Mouse (Mus musculus) cerebellum, adult 9-11 months (tissue): ENCODE measurements around the gene Hdac4.
A peak's percentile ranks its signal among the peaks of the same experiment; 100 is the strongest.

ENCODE experiments used
- DNase-seq: peaks from one replicate; pipeline ENCODE4 v3.0.0; 2022

Gene Hdac4

GRCm38 (mm10) chr1:92015938-92016672 is 179.4 kb downstream of the Hdac4 start:
- DNase-seq = no peak

DNA sequence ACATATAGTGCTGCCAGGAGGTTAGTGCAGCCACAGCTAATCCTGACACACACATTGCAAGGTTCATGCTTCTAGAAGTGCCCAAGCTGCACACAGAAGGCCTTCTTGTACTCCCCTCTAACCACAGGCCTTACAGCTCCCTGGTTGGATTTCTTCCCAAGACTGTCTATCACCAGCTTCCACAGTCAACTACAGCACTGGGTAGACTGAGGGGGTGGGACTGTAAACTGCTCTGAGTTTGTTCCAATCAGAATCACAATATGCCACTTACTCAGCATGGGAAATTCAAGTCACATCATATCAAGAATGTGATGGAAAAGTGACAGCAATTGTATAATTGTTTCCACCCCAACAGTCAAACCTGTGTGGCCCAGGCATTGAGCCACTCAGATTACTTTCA is 180.2 kb downstream of the Hdac4 start:
- DNase-seq = no peak

DNA sequence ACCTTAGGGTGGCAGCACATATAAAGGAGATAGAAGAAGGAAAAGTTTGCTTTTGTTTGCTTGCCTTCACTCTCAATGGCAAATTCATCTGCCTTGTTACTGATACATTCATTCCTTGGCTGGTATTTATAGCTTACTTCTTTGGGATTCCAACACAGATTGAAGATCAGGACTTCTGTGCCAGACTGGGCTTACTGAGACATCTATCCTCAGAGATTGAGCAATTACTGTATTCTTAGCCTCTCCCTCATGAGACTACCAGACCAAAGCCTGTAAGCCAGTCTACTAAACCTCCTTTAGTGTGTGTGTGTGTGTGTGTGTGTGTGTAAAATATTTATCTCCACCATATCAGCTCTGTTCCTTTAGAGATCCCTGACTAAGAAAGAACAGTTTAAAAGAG is 181.0 kb downstream of the Hdac4 start:
- no peak for DNase-seq

- DNase-seq = no peak
These were observed 188.8 kb downstream of the Hdac4 start for GRCm38 (mm10) chr1:92006666-92007065.

GRCm38 (mm10) chr1:92005617-92005940 is 189.9 kb downstream of the Hdac4 start:
- DNase-seq = no peak

GRCm38 (mm10) chr1:92004906-92005616 is 190.4 kb downstream of the Hdac4 start:
- no peak for DNase-seq

DNA sequence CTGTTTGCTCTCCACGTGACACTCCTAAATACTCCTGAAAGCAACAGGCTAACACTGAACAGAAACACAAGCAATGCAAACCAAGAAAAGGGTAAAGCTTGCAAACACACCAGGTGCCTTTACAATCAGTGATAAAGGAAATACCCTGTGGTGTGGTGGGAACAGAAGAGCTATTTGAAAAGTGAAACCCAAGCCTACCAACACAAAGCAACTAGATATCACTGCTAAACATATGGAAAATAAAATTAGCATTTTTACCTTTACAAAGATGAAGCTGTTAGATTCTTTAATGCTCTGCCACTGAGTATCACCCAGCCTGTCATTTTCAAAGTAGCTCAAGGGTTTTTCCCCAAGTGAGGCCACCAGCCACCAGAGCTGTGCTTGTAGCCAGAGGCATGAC is 191.4 kb downstream of the Hdac4 start:
- DNase-seq = no peak

DNA sequence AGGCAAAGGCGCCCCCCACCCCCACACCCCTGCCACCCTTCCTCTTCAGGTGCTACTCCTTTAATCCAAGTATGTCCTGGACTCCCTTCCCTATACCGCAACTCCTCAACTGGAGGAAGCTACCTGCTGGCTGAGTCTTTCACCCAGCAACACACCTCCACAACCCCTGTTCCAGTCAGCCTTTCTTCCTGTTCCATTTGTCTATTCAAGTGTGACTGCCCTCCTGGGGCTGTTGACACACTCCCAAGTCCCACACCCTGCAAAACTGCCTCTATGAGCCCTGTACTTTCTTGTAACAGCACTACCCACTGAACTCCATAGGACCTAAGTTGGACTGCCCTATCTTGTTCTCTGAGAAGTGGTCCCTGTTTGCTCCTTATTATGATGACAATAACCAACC is 195.3 kb downstream of the Hdac4 start:
- no peak for DNase-seq

- no peak for DNase-seq
These were observed 201.8 kb downstream of the Hdac4 start for GRCm38 (mm10) chr1:91993658-91994165.

GRCm38 (mm10) chr1:91992652-91993051 is 202.8 kb downstream of the Hdac4 start:
- no peak for DNase-seq

GRCm38 (mm10) chr1:91991597-91991996 is 203.9 kb downstream of the Hdac4 start:
- no peak for DNase-seq

DNA sequence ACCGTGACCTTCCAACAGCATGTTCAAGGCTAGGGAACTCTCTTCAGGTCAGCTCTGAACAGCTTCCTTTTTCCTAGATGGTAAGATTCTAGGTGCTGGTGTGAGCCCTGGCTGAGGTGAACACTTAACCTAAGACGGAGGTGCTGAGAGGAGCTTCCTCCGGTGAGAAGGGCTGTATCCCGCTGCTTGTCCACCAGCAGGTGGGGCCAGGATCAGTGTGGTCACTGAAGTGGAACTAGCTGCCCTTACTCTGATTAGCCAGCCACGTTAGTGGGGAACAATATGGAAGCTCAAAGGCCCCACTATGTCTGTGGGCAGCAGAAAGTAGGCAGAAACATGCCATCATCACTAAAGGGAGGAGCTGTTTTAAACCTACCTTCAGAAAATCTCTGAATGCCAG is 204.6 kb downstream of the Hdac4 start:
- DNase-seq = no peak

DNA sequence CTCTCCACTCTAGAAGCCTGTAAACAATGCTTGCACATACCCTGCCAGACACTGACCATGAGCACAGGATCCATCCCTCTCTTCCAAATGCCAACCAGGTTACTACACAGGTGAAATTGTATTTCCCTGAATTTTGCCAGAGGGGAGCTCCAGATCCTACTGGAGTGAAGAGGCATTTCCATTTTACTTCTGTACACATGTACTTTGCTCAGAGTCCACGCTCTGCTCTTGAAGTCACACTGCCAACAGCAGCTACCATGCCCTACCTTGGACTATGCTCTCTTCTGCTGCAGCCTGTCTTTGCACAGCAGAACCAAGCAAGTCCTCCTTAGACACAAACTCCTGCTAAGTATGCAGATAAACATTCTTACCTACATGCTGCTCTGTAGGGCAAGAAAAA is 206.6 kb downstream of the Hdac4 start:
- no peak for DNase-seq

GRCm38 (mm10) chr1:91987431-91987830 is 208.1 kb downstream of the Hdac4 start:
- peak; percentile 17 for DNase-seq

DNA sequence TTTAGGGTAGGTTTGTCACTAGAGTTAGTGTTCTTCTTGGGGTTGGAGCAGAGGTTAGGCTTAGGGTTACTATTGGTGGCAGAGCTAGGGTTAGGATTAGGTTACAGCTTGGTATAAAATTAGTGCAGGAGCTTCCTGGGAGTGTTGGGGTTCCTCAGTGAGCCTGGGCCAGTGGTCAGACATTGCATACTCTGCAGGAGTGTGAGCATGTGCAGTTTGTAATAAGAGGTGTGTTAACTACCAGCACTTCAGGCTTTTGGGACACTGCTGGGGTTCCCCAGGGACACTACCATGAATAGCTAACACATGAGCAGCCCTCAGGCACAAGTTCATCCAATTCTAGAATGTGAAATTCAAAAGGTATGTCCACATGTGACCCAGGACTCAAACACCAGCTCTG is 209.7 kb downstream of the Hdac4 start:
- DNase-seq = no peak

DNA sequence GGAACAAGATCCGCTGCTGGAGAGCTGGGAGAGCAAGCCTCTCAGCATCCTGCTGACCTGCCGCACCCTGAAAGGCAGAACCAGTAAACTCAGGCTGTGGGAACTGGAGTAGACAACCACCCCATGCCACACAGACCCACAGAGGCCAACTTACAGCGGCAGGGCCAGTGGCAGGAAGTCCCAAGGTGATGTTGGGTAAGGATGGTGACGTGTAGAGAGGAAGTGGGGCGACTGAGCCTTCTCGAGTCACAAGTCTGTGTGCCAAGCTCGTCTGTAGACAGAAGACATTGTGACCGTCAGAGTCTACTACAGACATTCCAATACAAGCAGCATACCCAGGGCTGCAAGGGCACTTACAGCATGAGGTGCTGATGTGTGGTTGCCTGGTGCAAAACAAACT is 211.0 kb downstream of the Hdac4 start:
- no peak for DNase-seq

GRCm38 (mm10) chr1:91981381-91981780 is 214.1 kb downstream of the Hdac4 start:
- no peak for DNase-seq

- peak; percentile 30 for DNase-seq
These were observed 217.1 kb downstream of the Hdac4 start for GRCm38 (mm10) chr1:91978443-91978842.

GRCm38 (mm10) chr1:91968710-91969379 is 226.7 kb downstream of the Hdac4 start:
- DNase-seq = peak; percentile 31

- peak; percentile 28 for DNase-seq
These were observed 228.5 kb downstream of the Hdac4 start for GRCm38 (mm10) chr1:91967041-91967440.

DNA sequence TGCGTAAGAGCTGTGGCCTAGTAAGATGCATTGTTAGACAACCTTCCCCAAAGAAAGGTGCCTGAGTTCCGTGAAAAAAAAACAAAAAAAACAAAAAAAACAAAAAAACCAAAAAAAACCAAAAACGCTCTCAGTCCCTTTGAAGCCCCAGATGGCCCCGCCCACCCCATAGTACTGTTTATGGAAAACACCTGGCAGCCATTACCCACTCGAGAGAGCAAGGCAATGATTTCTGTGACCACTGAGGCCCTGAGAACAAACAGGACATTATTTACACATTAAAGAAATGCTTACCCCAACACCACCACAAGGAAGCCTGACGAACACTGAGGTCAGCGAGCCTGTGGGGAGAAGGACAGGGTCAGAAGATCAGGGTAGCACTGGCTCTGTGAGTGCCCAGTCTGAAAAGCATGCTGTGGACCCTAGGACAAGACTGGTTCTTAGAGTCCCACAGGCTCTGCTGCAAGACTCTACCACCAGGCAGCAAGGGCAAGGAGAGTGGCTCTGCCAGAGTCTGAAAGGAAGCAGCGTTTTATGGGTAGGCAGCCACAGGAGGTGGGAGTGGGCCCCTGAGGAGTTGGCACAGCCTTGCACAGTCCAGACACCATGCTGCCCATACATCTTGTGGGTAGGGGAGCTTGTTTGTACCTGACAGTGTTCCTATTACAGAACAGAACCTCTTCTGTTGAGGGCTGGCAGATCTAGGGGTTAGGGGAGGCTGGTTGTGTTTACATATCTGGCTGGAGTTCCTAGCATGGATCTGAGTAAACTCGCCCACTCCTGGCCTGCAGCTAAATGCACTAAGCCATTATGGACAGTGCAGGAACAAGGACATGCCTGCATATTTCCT is 230.8 kb downstream of the Hdac4 start:
- DNase-seq = no peak

DNA sequence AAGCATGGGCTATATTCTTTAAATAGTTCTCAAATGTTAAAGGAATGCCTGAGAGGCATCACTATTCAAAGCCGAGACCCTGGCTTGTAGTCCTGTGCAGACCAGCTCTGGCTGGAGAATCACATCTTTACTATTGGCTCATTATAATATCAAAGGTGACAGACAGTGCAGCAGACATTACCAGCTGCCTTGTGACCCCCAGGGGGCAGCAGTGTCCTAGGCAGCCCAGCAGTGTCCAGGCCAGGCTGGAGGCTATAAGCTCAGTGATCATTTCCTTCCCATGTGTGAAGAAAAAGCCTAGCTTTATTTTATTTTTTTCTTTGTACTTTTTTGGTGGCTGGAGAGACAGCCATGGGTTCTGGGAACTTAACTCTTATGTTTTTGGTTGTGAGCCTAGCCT is 233.2 kb downstream of the Hdac4 start:
- peak; percentile 35 for DNase-seq

DNA sequence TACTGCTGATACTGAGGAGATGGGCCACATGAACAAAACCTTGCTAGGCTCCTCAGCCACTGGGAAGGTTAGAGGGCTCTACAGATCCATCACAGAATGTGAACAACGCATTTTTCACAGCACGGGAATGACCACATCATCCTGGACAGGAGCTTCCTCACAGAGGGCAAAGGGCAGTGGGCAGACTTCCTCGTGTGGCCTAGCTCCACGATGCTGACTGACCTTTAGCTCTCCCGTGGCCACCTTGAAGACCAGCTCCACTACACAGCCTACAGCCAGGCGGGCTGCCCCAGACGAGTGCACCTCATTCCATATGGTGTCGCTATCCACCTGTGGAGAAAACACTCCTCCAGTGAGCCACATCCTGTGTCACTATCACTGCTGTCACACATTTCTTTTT is 234.3 kb downstream of the Hdac4 start:
- no peak for DNase-seq
